Mouse (Mus musculus): ENCODE results near the gene Fam222a.

Gene Fam222a

GRCm38 (mm10) chr5:114560533-114560936 is 7.3 kb upstream of the Fam222a start:
- DNase-seq (ENCODE audit: low spot score), result no peak

- DNase-seq (ENCODE audit: low spot score), result no peak
Measured at GRCm38 (mm10) chr5:114560965-114561364, 6.9 kb upstream of the Fam222a start.

GRCm38 (mm10) chr5:114563994-114564393 is 3.8 kb upstream of the Fam222a start:
- no peak for DNase-seq (ENCODE audit: low spot score)

GRCm38 (mm10) chr5:114565305-114565704 is 2.5 kb upstream of the Fam222a start:
- DNase-seq (ENCODE audit: low spot score), result no peak

- no peak for DNase-seq (ENCODE audit: low spot score)
Measured at GRCm38 (mm10) chr5:114565751-114566150, 2.1 kb upstream of the Fam222a start.

- DNase-seq (ENCODE audit: low spot score), result no peak
Measured at GRCm38 (mm10) chr5:114566461-114566860, 1.4 kb upstream of the Fam222a start.

- DNase-seq (ENCODE audit: low spot score), result peak; percentile 60
Measured at GRCm38 (mm10) chr5:114567075-114567517, 720 bp upstream of the Fam222a start.

- DNase-seq (ENCODE audit: low spot score), result no peak
Measured at GRCm38 (mm10) chr5:114568818-114569217, 1.0 kb downstream of the Fam222a start.

GRCm38 (mm10) chr5:114569918-114570670 is 2.3 kb downstream of the Fam222a start:
- DNase-seq (ENCODE audit: low spot score), result peak; percentile 46

- DNase-seq (ENCODE audit: low spot score), result no peak
Measured at GRCm38 (mm10) chr5:114570791-114571450, 3.1 kb downstream of the Fam222a start.

- DNase-seq (ENCODE audit: low spot score), result no peak
Measured at GRCm38 (mm10) chr5:114571451-114572030, 3.7 kb downstream of the Fam222a start.

- no peak for DNase-seq (ENCODE audit: low spot score)
Measured at GRCm38 (mm10) chr5:114572997-114573396, 5.2 kb downstream of the Fam222a start.

- DNase-seq (ENCODE audit: low spot score), result no peak
Measured at GRCm38 (mm10) chr5:114573920-114574628, 6.3 kb downstream of the Fam222a start.

- no peak for DNase-seq (ENCODE audit: low spot score)
Measured at GRCm38 (mm10) chr5:114575010-114575409, 7.2 kb downstream of the Fam222a start.

- DNase-seq (ENCODE audit: low spot score), result no peak
Measured at GRCm38 (mm10) chr5:114575530-114575929, 7.7 kb downstream of the Fam222a start.

- peak; percentile 30 for DNase-seq (ENCODE audit: low spot score)
Measured at GRCm38 (mm10) chr5:114575986-114576605, 8.3 kb downstream of the Fam222a start.

- no peak for DNase-seq (ENCODE audit: low spot score)
Measured at GRCm38 (mm10) chr5:114578361-114578760, 10.5 kb downstream of the Fam222a start.

GRCm38 (mm10) chr5:114579714-114580357 is 12.0 kb downstream of the Fam222a start:
- DNase-seq (ENCODE audit: low spot score), result no peak

- DNase-seq (ENCODE audit: low spot score), result no peak
Measured at GRCm38 (mm10) chr5:114581486-114581885, 13.7 kb downstream of the Fam222a start.

- no peak for DNase-seq (ENCODE audit: low spot score)
Measured at GRCm38 (mm10) chr5:114583046-114583445, 15.2 kb downstream of the Fam222a start.

GRCm38 (mm10) chr5:114583490-114584175 is 15.8 kb downstream of the Fam222a start:
- no peak for DNase-seq (ENCODE audit: low spot score)
